Mouse (Mus musculus): ENCODE results near the gene Dnajc13. TPM values are rescaled to one million over a fixed set of nuclear protein-coding genes. Genes with fewer than 3 reads are reported as not detected.

The Dnajc13 gene
- polyA plus RNA-seq, 1 experiment from 2014 or later = 29.0 TPM

GRCm38 (mm10) chr9:104232004-104232403 is 30.7 kb downstream of the Dnajc13 start:
- Histone ChIP-seq H3K36me3 (ENCODE audit: control insufficient read depth, insufficient read depth, low read length) (peaks cover 76% of the 10 kb centered on the region), H3K9me3 (ENCODE audit: control insufficient read depth, low read length) (no peaks in the 10 kb centered on the region), H3K4me2 (ENCODE audit: low read depth, low read length) (no peak overlapping the region), H3K9ac (ENCODE audit: low read depth, low read length) (no peak overlapping the region), H3K27ac (replicated peaks; ENCODE audit: low read depth, low read length) (no peak overlapping the region), H3K4me3 (ENCODE audit: low read depth, low read length) (no peak overlapping the region), H3K4me1 (ENCODE audit: control insufficient read depth, insufficient read depth, low read length) (no peaks in the 10 kb centered on the region), H3K27me3 (replicated peaks; ENCODE audit: control insufficient read depth, insufficient read depth, low read length) (no peaks in the 10 kb centered on the region)
- no peak for ATAC-seq (ENCODE audit: low read depth)
- 89% methylated on average over 3 of the region's 3 CpGs for WGBS
- DNase-seq (ENCODE audit: low spot score) = no peak

GRCm38 (mm10) chr9:104211402-104211801 is 51.3 kb downstream of the Dnajc13 start:
- WGBS = 87% methylated on average over 3 of the region's 3 CpGs

GRCm38 (mm10) chr9:104203851-104204250 is 58.9 kb downstream of the Dnajc13 start:
- Histone ChIP-seq H3K4me2 (ENCODE audit: low read depth, low read length) (no peak overlapping the region), H3K9ac (ENCODE audit: low read depth, low read length) (no peak overlapping the region), H3K9me3 (ENCODE audit: control insufficient read depth, low read length) (no peaks in the 10 kb centered on the region), H3K27me3 (replicated peaks; ENCODE audit: control insufficient read depth, insufficient read depth, low read length) (no peaks in the 10 kb centered on the region), H3K4me1 (ENCODE audit: control insufficient read depth, insufficient read depth, low read length) (no peaks in the 10 kb centered on the region), H3K4me3 (ENCODE audit: low read depth, low read length) (no peak overlapping the region), H3K27ac (replicated peaks; ENCODE audit: low read depth, low read length) (no peak overlapping the region), H3K36me3 (ENCODE audit: control insufficient read depth, insufficient read depth, low read length) (peaks cover 83% of the 10 kb centered on the region)
- ATAC-seq (ENCODE audit: low read depth) = no peak
- peak; percentile 43 for DNase-seq (ENCODE audit: low spot score)
- 99% methylated on average over 3 of the region's 3 CpGs for WGBS

More at GRCm38 (mm10) chr9:104211402-104211801, 51.3 kb downstream of the Dnajc13 start:
- Histone ChIP-seq H3K9me3 (ENCODE audit: control insufficient read depth, low read length) (no peaks in the 10 kb centered on the region), H3K4me2 (ENCODE audit: low read depth, low read length) (no peak overlapping the region), H3K4me3 (ENCODE audit: low read depth, low read length) (no peak overlapping the region), H3K4me1 (ENCODE audit: control insufficient read depth, insufficient read depth, low read length) (no peaks in the 10 kb centered on the region), H3K27ac (replicated peaks; ENCODE audit: low read depth, low read length) (no peak overlapping the region), H3K9ac (ENCODE audit: low read depth, low read length) (no peak overlapping the region), H3K27me3 (replicated peaks; ENCODE audit: control insufficient read depth, insufficient read depth, low read length) (no peaks in the 10 kb centered on the region), H3K36me3 (ENCODE audit: control insufficient read depth, insufficient read depth, low read length) (peaks cover 75% of the 10 kb centered on the region)
- ATAC-seq (ENCODE audit: low read depth) (no peak), DNase-seq (ENCODE audit: low spot score) (no peak)

GRCm38 (mm10) chr9:104194528-104194927 is 68.2 kb downstream of the Dnajc13 start:
- H3K9ac ChIP-seq (ENCODE audit: low read depth, low read length) = no peak overlapping the region
- no peak overlapping the region for H3K4me2 ChIP-seq (ENCODE audit: low read depth, low read length)
- no peaks in the 10 kb centered on the region for H3K4me1 ChIP-seq (ENCODE audit: control insufficient read depth, insufficient read depth, low read length)
- 57% methylated on average over 2 of the region's 2 CpGs for WGBS
- H3K9me3 ChIP-seq (ENCODE audit: control insufficient read depth, low read length) = no peaks in the 10 kb centered on the region
- ATAC-seq (ENCODE audit: low read depth) = no peak
- H3K27me3 ChIP-seq (replicated peaks; ENCODE audit: control insufficient read depth, insufficient read depth, low read length) = no peaks in the 10 kb centered on the region
- H3K36me3 ChIP-seq (ENCODE audit: control insufficient read depth, insufficient read depth, low read length) = peaks cover 84% of the 10 kb centered on the region
- no peak overlapping the region for H3K4me3 ChIP-seq (ENCODE audit: low read depth, low read length)
- no peak overlapping the region for H3K27ac ChIP-seq (replicated peaks; ENCODE audit: low read depth, low read length)
- no peak for DNase-seq (ENCODE audit: low spot score)

GRCm38 (mm10) chr9:104193900-104194299 is 68.8 kb downstream of the Dnajc13 start:
- WGBS = 87% methylated on average over 2 of the region's 2 CpGs
- no peak for ATAC-seq (ENCODE audit: low read depth)
- Histone ChIP-seq H3K4me1 (ENCODE audit: control insufficient read depth, insufficient read depth, low read length) (no peaks in the 10 kb centered on the region), H3K4me3 (ENCODE audit: low read depth, low read length) (no peak overlapping the region), H3K4me2 (ENCODE audit: low read depth, low read length) (no peak overlapping the region), H3K27me3 (replicated peaks; ENCODE audit: control insufficient read depth, insufficient read depth, low read length) (no peaks in the 10 kb centered on the region), H3K9ac (ENCODE audit: low read depth, low read length) (no peak overlapping the region), H3K36me3 (ENCODE audit: control insufficient read depth, insufficient read depth, low read length) (peaks cover 86% of the 10 kb centered on the region), H3K9me3 (ENCODE audit: control insufficient read depth, low read length) (no peaks in the 10 kb centered on the region), H3K27ac (replicated peaks; ENCODE audit: low read depth, low read length) (no peak overlapping the region)
- DNase-seq (ENCODE audit: low spot score) = no peak

- Histone ChIP-seq H3K27ac (replicated peaks; ENCODE audit: low read depth, low read length) (no peak overlapping the region), H3K27me3 (replicated peaks; ENCODE audit: control insufficient read depth, insufficient read depth, low read length) (no peaks in the 10 kb centered on the region), H3K4me3 (ENCODE audit: low read depth, low read length) (no peak overlapping the region), H3K36me3 (ENCODE audit: control insufficient read depth, insufficient read depth, low read length) (peaks cover 88% of the 10 kb centered on the region), H3K9me3 (ENCODE audit: control insufficient read depth, low read length) (no peaks in the 10 kb centered on the region), H3K4me2 (ENCODE audit: low read depth, low read length) (no peak overlapping the region), H3K4me1 (ENCODE audit: control insufficient read depth, insufficient read depth, low read length) (no peaks in the 10 kb centered on the region), H3K9ac (ENCODE audit: low read depth, low read length) (no peak overlapping the region)
- DNase-seq (ENCODE audit: low spot score) (no peak), ATAC-seq (ENCODE audit: low read depth) (no peak)
- WGBS = 71% methylated on average over 1 of the region's 1 CpGs
These were observed 69.4 kb downstream of the Dnajc13 start for GRCm38 (mm10) chr9:104193327-104193726.

- no peaks in the 10 kb centered on the region for H3K27me3 ChIP-seq (replicated peaks; ENCODE audit: control insufficient read depth, insufficient read depth, low read length)
- no peak overlapping the region for H3K4me3 ChIP-seq (ENCODE audit: low read depth, low read length)
- H3K9ac ChIP-seq (ENCODE audit: low read depth, low read length) = no peak overlapping the region
- no peak overlapping the region for H3K4me2 ChIP-seq (ENCODE audit: low read depth, low read length)
- H3K27ac ChIP-seq (replicated peaks; ENCODE audit: low read depth, low read length) = no peak overlapping the region
- no peaks in the 10 kb centered on the region for H3K9me3 ChIP-seq (ENCODE audit: control insufficient read depth, low read length)
- DNase-seq (ENCODE audit: low spot score) = no peak
- H3K4me1 ChIP-seq (ENCODE audit: control insufficient read depth, insufficient read depth, low read length) = no peaks in the 10 kb centered on the region
- no peak for ATAC-seq (ENCODE audit: low read depth)
- 90% methylated on average over 6 of the region's 6 CpGs for WGBS
- H3K36me3 ChIP-seq (ENCODE audit: control insufficient read depth, insufficient read depth, low read length) = peaks cover 83% of the 10 kb centered on the region
These were observed 70.2 kb downstream of the Dnajc13 start for GRCm38 (mm10) chr9:104192513-104192912.

GRCm38 (mm10) chr9:104189657-104190056 is 73.1 kb downstream of the Dnajc13 start:
- Histone ChIP-seq H3K9me3 (ENCODE audit: control insufficient read depth, low read length) (no peaks in the 10 kb centered on the region), H3K4me3 (ENCODE audit: low read depth, low read length) (no peak overlapping the region), H3K27me3 (replicated peaks; ENCODE audit: control insufficient read depth, insufficient read depth, low read length) (no peaks in the 10 kb centered on the region), H3K4me1 (ENCODE audit: control insufficient read depth, insufficient read depth, low read length) (no peaks in the 10 kb centered on the region), H3K27ac (replicated peaks; ENCODE audit: low read depth, low read length) (no peak overlapping the region), H3K9ac (ENCODE audit: low read depth, low read length) (no peak overlapping the region), H3K4me2 (ENCODE audit: low read depth, low read length) (no peak overlapping the region), H3K36me3 (ENCODE audit: control insufficient read depth, insufficient read depth, low read length) (peaks cover 74% of the 10 kb centered on the region)
- 98% methylated on average over 5 of the region's 5 CpGs for WGBS
- DNase-seq (ENCODE audit: low spot score) (no peak), ATAC-seq (ENCODE audit: low read depth) (no peak)

- DNase-seq (ENCODE audit: low spot score) (no peak), ATAC-seq (ENCODE audit: low read depth) (no peak)
- H3K4me2 ChIP-seq (ENCODE audit: low read depth, low read length) = no peak overlapping the region
- no peaks in the 10 kb centered on the region for H3K9me3 ChIP-seq (ENCODE audit: control insufficient read depth, low read length)
- no peak overlapping the region for H3K27ac ChIP-seq (replicated peaks; ENCODE audit: low read depth, low read length)
- H3K4me1 ChIP-seq (ENCODE audit: control insufficient read depth, insufficient read depth, low read length) = no peaks in the 10 kb centered on the region
- H3K27me3 ChIP-seq (replicated peaks; ENCODE audit: control insufficient read depth, insufficient read depth, low read length) = no peaks in the 10 kb centered on the region
- H3K36me3 ChIP-seq (ENCODE audit: control insufficient read depth, insufficient read depth, low read length) = peaks cover 71% of the 10 kb centered on the region
- H3K4me3 ChIP-seq (ENCODE audit: low read depth, low read length) = no peak overlapping the region
- H3K9ac ChIP-seq (ENCODE audit: low read depth, low read length) = no peak overlapping the region
- 100% methylated on average over 1 of the region's 1 CpGs for WGBS
These were observed 74.0 kb downstream of the Dnajc13 start for GRCm38 (mm10) chr9:104188704-104189103.

Data from embryonic facial prominence, embryonic 14.5 days (tissue).